Comparison of ENCODE assay signal across 8 mouse cellular contexts in the genomic region with DNA sequence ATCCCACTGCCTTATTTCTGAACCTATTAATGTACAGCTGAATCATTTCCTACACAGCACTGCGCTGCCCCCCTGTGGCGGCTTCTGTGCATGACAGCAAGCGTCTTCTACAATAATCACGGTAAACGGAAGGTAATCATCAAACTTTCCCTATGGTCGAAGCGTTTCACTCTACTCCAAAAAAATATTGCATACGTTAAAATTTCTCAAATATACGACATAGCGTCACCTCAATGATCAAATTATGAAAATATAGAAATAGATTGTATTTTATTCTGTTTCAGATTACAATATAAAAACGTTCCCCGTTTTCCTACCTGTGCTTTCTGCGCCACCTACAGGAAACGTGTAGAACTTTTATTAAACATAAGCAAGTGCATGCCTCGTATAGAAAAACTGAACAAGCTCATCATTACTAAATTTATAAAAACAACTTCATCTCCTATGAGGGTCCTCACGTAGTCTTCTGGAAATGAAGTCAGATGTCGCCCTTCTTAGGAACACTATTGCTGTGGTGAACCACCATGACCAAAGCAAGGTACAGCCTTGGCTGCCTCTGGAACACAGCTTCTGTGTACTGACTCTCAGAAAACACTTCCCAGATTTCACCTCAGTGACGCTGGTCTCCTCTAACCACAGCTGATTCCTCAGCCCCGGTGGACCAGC. TPM values are rescaled to one million over a fixed set of nuclear protein-coding genes. Genes with fewer than 3 reads are reported as not detected.
DNase-seq lines count a peak whose midpoint lies in the region; ATAC-seq and TF ChIP-seq lines count a peak whose summit lies in the region.

No protein-coding gene starts in this region.

- DNase-seq in Patski (ENCODE audit: low read depth, low spot score), result peak; percentile 17
- peak; percentile 77 for DNase-seq in cerebellum, adult 9-10 months
- DNase-seq in hindbrain, embryonic 14.5 days (ENCODE audit: low spot score), result peak; percentile 95
- peak; percentile 78 to 91 for DNase-seq in layer of hippocampus, postnatal 14 days (ENCODE audit: low spot score in 2 of 2)
- peak; percentile 71 for DNase-seq in lung, postnatal 10 days
- DNase-seq in retina, postnatal 1 day, result peak; percentile 79
- DNase-seq in urinary bladder, postnatal 14 days (ENCODE audit: low spot score), result peak; percentile 80

- H3K27ac ChIP-seq in hindbrain, embryonic 14.5 days, result no peak overlapping the region

- peaks cover 2% of the 10 kb centered on the region for H3K27me3 ChIP-seq in Patski
- H3K27me3 ChIP-seq in hindbrain, embryonic 14.5 days (ENCODE audit: control insufficient read depth, insufficient read depth, low read length), result no peaks in the 10 kb centered on the region

- 5% methylated on average over 19 of the region's 19 CpGs for WGBS in hindbrain, embryonic 14.5 days

- peak; percentile 94 for TF ChIP-seq CTCF in Patski (IDR thresholded peaks at IDR 0.05)

- H3K36me3 ChIP-seq in hindbrain, embryonic 14.5 days (replicated peaks; ENCODE audit: control insufficient read depth, insufficient read depth), result no peaks in the 10 kb centered on the region

- POLR2A ChIA-PET in Patski (lab: Charles Lee), result interaction anchor here (0.7 kb wide), 1 partner anchor 105 kb away, joined by 3 read pairs; no protein-coding TSS in a partner anchor

- H3K4me3 ChIP-seq in hindbrain, embryonic 14.5 days (replicated peaks; ENCODE audit: low read length), result peak overlapping the region; percentile 27

- in situ Hi-C loops in Patski (cut with MboI; ENCODE audit: low pct_unique_long_range_greater_than_20kb), result loop anchor here (5.0 to 25.0 kb wide), 2 partner anchors 1076 to 1239 kb away; a partner anchor contains a TSS

- H3K9ac ChIP-seq in hindbrain, embryonic 14.5 days, result no peak overlapping the region; the same call in 1 of the 2 replicates

- CTCF ChIA-PET in Patski (lab: Charles Lee), result interaction anchor here (0.6 to 4.9 kb wide), 11 partner anchors 10 to 1109 kb away, joined by 3 to 38 read pairs (median 4); no protein-coding TSS in a partner anchor

- peak overlapping the region; percentile 43 for H3K4me2 ChIP-seq in hindbrain, embryonic 14.5 days (replicated peaks)

- H3K4me1 ChIP-seq in hindbrain, embryonic 14.5 days (replicated peaks; ENCODE audit: control insufficient read depth, insufficient read depth, low read length), result no peaks in the 10 kb centered on the region

- peak; percentile 82 for ATAC-seq in Patski
- ATAC-seq in frontal cortex, adult (ENCODE audit: low TSS enrichment), result peak; percentile 87
- ATAC-seq in hindbrain, embryonic 14.5 days (ENCODE audit: low FRiP score), result peak; percentile 75

- no peaks in the 10 kb centered on the region for H3K9me3 ChIP-seq in hindbrain, embryonic 14.5 days (ENCODE audit: control insufficient read depth, low read length)

RNA-seq across cellular contexts. Expression of a gene that starts 38.0 kb away (rescaled TPM):
- 24.6 TPM for polyA plus RNA-seq in Patski (2021)
- polyA plus RNA-seq in hindbrain, embryonic 14.5 days (2014; fragmentation: Nextera tagmentation; extraction: Ambion mirVana), result 47.8 and 48.5 TPM in 2 replicates
- 10 to 100 TPM; 37.0 to 37.2 TPM for total RNA-seq in layer of hippocampus, postnatal 14 days (2021)

Comparison
In these comparisons a context has a peak if more than half of its experiments do, and no peak if none do; other contexts are left out.
1. DNase-seq: peak in every context shown above with its lines; median percentile 95 in hindbrain, embryonic 14.5 days; 84 in layer of hippocampus, postnatal 14 days; 80 in urinary bladder, postnatal 14 days; 79 in retina, postnatal 1 day; 77 in cerebellum, adult 9-10 months; 71 in lung, postnatal 10 days; 17 in Patski.